ENCODE assay signal across 1 mouse cellular context in genomic region chr9:19621843-19622822, GRCm38 (mm10).
TF ChIP-seq lines count a peak whose summit lies in the region.

Zfp317 (plus strand) TSS chr9:19622102.

TF ChIP-seq in MEL, 35 proteins besides CTCF, POLR2A, EP300 and RAD21 (continued from another document):
- TF ChIP-seq GABPA (IDR thresholded peaks at IDR 0.05; ENCODE audit: low read depth, low read length) (no peak), HCFC1 (IDR thresholded peaks at IDR 0.05; ENCODE audit: low read depth, low read length) (peak; percentile 90), POLR2AphosphoS2 (IDR thresholded peaks at IDR 0.05; ENCODE audit: low read length) (peak; percentile 99), ZNF384 (IDR thresholded peaks at IDR 0.05; ENCODE audit: low read depth, low read length) (no peak), ZMIZ1 (IDR thresholded peaks at IDR 0.05; ENCODE audit: low read depth, low read length) (peak; percentile 82; the same call in 1 of the 2 replicates), MAFK (IDR thresholded peaks at IDR 0.05; ENCODE audit: borderline replicate concordance, low read depth, low read length) (no peak), GATA1 (IDR thresholded peaks at IDR 0.05; ENCODE audit: low read depth, low read length) (peak; percentile 73)
